Mouse (Mus musculus) heart, adult 2 months (tissue): ENCODE measurements around the gene Pparg. TPM values are rescaled to one million over a fixed set of nuclear protein-coding genes. Genes with fewer than 3 reads are reported as not detected.

Experiments
- DNase-seq, 2 experiments: peaks; one replicate each; pipeline ENCODE4 v3.0.0; 2021
- H3K27ac ChIP-seq: fragments of 200-600 bp; 2 replicates; pipeline ENCODE4 v1.8.1; 2022
- H3K27me3 ChIP-seq: fragments of 200-500 bp; 2 replicates; pipeline ENCODE4 v1.6.1; 2012; ENCODE audit warnings: mild to moderate bottlenecking, low read length, inconsistent platforms, mixed read lengths; ENCODE audit not compliant: control insufficient read depth, insufficient read depth
- H3K36me3 ChIP-seq: fragments of 200-500 bp; 2 replicates; pipeline ENCODE4 v1.6.1; 2012; ENCODE audit warnings: low read length, inconsistent platforms; ENCODE audit not compliant: control insufficient read depth, insufficient read depth
- H3K4me1 ChIP-seq: fragments of 200-500 bp; 2 replicates; pipeline ENCODE4 v1.6.1; 2011; ENCODE audit warnings: low read length; ENCODE audit not compliant: control insufficient read depth, insufficient read depth
- H3K4me3 ChIP-seq: fragments of 200-600 bp; 2 replicates; pipeline ENCODE4 v1.8.1; 2022
- H3K79me2 ChIP-seq: fragments of 200-500 bp; replicated peaks from 2 replicates; pipeline ENCODE4 v1.6.1; 2012; ENCODE audit warnings: mild to moderate bottlenecking, inconsistent platforms, low read length, moderate library complexity, mixed read lengths; ENCODE audit not compliant: control insufficient read depth, insufficient read depth
- H3K9ac ChIP-seq: fragments of 200-500 bp; 2 replicates; pipeline ENCODE4 v1.6.1; 2012; ENCODE audit warnings: low read depth, mild to moderate bottlenecking, control low read depth, inconsistent platforms, low read length, mixed read lengths
- CTCF ChIP-seq: fragments of 200-600 bp; IDR thresholded peaks from 2 replicates; pipeline ENCODE4 v1.8.1; 2022; ENCODE audit warnings: antibody characterized with exemption, mild to moderate bottlenecking, moderate library complexity
- EP300 ChIP-seq: fragments of 200-500 bp; IDR thresholded peaks from 2 replicates; pipeline ENCODE4 v1.6.1; 2011; ENCODE audit warnings: low read depth, low read length, control low read depth; ENCODE audit not compliant: insufficient read depth
- POLR2A ChIP-seq: fragments of 200-500 bp; IDR thresholded peaks from 2 replicates; pipeline ENCODE4 v1.6.1; 2011; ENCODE audit warnings: mild to moderate bottlenecking, low read depth, low read length, control low read depth; ENCODE audit not compliant: insufficient read depth
- WGBS: fragments of 180-500 bp; shearing (Covaris S2); methylation state at CpG from one replicate; pipeline ENCODE4 v1.1.7; 2018; 5-methylcytosine and 5-hydroxymethylcytosine counted together
- intact Hi-C: fragments of 180-260 bp; cut with DNase I; formaldehyde crosslinking; loops from one replicate; pipeline ENCODE4 v1.15.1; 2025
- polyA plus RNA-seq: library from polyadenylated mRNA; depleted of rRNA; stranded (reverse); fragments of >200 nt; gene quantifications from 2 replicates; pipeline ENCODE4 v1.2.3, GENCODE M21; 2012
- total RNA-seq, 2 experiments: library from RNA; stranded (reverse); gene quantifications; 2 replicates each; pipeline ENCODE4 v1.2.3; 2021

Pparg gene
- total and polyA plus RNA-seq, 3 experiments, result 11.6 to 15.7 (median 11.7) TPM

DNA sequence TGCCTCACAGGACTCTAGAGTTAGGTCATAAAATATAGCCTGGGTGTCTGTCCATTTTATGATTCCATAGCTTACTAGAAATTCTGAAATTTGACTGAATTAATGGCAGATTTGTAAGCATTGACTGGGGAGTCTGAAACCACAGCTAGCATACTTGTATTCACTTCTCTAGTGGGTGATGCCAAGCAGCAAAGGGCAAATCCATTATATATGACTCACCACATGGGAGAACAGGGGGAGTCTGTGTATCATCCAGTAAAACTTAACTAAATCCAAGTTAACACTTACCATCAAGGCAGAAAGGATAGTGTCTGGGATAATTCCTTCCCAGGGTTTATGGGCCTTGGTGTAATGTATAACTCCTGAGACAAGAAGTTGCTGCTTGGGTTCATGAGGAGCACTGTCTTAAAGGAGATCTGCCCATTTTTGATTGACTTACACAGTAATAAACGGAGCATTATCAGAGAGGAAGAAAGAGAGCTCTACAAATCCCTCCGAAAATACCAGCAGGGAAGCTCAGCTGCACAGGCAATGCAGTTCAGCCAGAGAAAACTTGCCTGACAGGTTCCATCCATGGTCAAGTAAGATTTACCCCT, 27.6 kb upstream of the Pparg start:
- no peaks in the 10 kb centered on the region for H3K4me1 ChIP-seq
- no peaks in the 10 kb centered on the region for H3K79me2 ChIP-seq
- no peaks in the 10 kb centered on the region for H3K27me3 ChIP-seq
- H3K4me3 ChIP-seq, result no peak overlapping the region
- TF ChIP-seq CTCF (no peak), POLR2A (no peak), EP300 (no peak)
- no peaks in the 10 kb centered on the region for H3K36me3 ChIP-seq
- no peak overlapping the region for H3K27ac ChIP-seq
- 48% methylated on average over 2 of the region's 2 CpGs for WGBS
- intact Hi-C loops, result loop anchor here (5.0 kb wide), 1 partner anchor 51 kb away; no protein-coding TSS in a partner anchor
- H3K9ac ChIP-seq, result no peak overlapping the region
- no peak for DNase-seq

DNA sequence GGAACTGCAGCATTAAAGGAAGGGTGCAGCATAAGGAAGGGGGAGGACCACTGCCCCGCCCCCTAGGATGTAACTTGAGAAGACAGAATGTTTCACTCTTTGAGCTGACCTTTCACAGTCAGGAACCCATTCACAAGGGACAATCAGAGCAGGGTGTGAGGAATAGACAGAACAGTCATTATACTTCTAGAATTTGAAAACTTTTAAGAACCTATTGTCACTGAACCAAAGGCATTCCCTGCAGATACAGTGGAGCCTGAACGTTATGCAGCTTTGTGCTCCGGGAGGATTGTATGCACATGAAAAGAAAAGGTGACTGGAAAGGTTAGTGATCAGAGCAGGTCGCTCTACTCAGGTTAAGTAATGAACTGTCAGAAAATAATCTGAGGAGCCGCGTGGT, 25.2 kb upstream of the Pparg start:
- DNase-seq, result no peak
- intact Hi-C loops, result no loop called here
- Histone ChIP-seq H3K27ac (no peak overlapping the region), H3K36me3 (no peaks in the 10 kb centered on the region), H3K4me3 (no peak overlapping the region), H3K9ac (no peak overlapping the region), H3K27me3 (no peaks in the 10 kb centered on the region), H3K4me1 (no peaks in the 10 kb centered on the region), H3K79me2 (no peaks in the 10 kb centered on the region)
- 66% methylated on average over 6 of the region's 6 CpGs for WGBS
- TF ChIP-seq POLR2A (no peak), EP300 (no peak), CTCF (no peak)

DNA sequence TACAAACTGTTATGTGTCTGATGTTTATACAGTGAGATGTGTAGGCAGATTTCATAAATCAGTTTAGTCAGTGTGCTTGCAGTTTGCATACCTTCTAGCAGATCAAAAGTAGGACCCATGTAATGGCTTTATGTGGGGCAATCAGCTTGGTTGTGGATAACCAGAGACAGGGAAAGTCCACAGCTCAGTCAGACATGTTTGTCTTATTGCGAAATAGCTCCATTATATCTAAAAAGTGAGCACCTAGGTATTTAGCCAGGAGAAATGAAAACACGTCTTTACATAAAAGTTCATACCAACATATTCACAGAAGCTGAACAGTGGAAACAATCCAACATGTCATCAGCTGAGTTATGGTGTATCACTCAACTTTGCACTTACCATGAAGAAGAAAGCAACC, 20.7 kb upstream of the Pparg start:
- H3K27ac ChIP-seq, result no peak overlapping the region
- H3K9ac ChIP-seq, result no peak overlapping the region
- H3K4me1 ChIP-seq, result peaks cover 3% of the 10 kb centered on the region
- intact Hi-C loops, result no loop called here
- WGBS, result 83% methylated on average over 2 of the region's 2 CpGs
- no peaks in the 10 kb centered on the region for H3K79me2 ChIP-seq
- H3K36me3 ChIP-seq, result no peaks in the 10 kb centered on the region; the same call in 1 of the 2 replicates
- no peak for TF ChIP-seq CTCF
- DNase-seq, result no peak
- no peaks in the 10 kb centered on the region for H3K27me3 ChIP-seq
- no peak overlapping the region for H3K4me3 ChIP-seq

DNA sequence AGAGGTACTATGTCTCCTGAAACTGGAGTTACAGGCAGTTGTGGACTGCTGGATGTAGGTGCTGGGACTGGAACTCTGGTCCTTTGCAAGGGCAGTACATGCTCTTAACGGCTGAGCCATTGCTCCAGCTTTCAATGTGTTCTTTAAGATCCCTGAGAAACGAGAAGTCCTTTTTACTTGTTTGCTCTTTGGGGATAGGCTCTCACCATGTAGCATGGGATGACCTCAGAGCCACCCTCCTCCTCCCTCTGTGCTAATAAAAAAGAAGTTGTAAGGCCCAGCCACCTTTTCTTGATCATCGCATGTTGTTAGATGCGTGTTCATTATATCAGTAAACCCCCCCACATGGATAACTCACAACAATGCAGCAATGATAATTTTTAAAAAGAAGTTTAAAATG, 17.7 kb upstream of the Pparg start:
- H3K27me3 ChIP-seq, result no peaks in the 10 kb centered on the region
- WGBS, result 75% methylated on average over 4 of the region's 4 CpGs
- H3K4me3 ChIP-seq, result no peak overlapping the region
- H3K27ac ChIP-seq, result no peak overlapping the region
- DNase-seq, result no peak
- H3K36me3 ChIP-seq, result no peaks in the 10 kb centered on the region; the same call in 1 of the 2 replicates
- no peak for TF ChIP-seq EP300
- no peak for TF ChIP-seq CTCF
- no peak for TF ChIP-seq POLR2A
- peaks cover 3% of the 10 kb centered on the region for H3K4me1 ChIP-seq
- intact Hi-C loops, result no loop called here
- H3K79me2 ChIP-seq, result no peaks in the 10 kb centered on the region
- no peak overlapping the region for H3K9ac ChIP-seq

DNA sequence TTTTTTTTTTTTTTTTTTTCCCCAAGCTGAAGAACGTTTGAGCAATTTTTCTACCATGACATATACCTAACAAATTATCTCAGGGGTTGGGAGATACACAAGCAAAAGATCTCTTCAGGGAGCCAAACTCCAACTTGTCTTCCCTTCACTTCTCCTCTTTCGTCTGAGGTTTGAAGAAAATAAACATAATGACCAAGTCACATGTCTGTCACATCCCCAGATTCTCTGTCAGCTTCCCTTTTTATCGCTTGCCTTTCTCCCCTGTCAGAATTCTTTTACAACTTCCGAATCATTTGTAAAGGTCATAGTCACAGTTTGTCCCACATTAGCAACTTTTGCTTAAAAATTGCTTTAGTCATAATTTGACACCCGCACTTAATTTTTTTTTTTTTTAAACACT, 17.2 kb upstream of the Pparg start:
- intact Hi-C loops, result no loop called here
- H3K36me3 ChIP-seq, result no peaks in the 10 kb centered on the region; the same call in 1 of the 2 replicates
- peaks cover 3% of the 10 kb centered on the region for H3K4me1 ChIP-seq
- TF ChIP-seq POLR2A (no peak), EP300 (no peak), CTCF (no peak)
- peak overlapping the region; percentile 17; the same call in 1 of the 2 replicates for H3K4me3 ChIP-seq
- no peaks in the 10 kb centered on the region for H3K27me3 ChIP-seq
- H3K79me2 ChIP-seq, result no peaks in the 10 kb centered on the region
- WGBS, result 44% methylated on average over 5 of the region's 5 CpGs
- peak overlapping the region; percentile 70 for H3K27ac ChIP-seq
- H3K9ac ChIP-seq, result no peak overlapping the region
- DNase-seq, result no peak

DNA sequence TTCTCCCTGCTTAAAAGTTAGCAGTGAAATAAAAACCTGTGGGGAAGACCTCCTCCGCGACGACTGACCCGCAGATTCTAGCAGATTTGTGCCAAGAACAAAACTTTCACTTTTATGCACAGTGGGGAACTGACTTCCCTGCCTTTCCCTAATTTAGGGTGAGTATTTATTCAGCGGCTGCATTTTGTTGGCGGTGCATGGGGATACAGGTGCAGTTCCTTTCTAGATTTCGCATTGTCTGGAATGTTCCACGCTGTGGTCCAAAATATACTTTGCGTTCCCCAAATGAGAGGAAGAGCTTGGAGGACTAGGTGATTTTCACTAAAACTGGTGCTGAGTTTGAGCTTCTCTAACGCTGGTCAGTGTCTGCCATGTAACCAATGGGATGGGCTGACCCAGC, 16.6 kb upstream of the Pparg start:
- TF ChIP-seq EP300 (no peak), POLR2A (no peak; the same call in 1 of the 2 replicates), CTCF (no peak)
- H3K4me3 ChIP-seq, result peak overlapping the region; percentile 17
- no peaks in the 10 kb centered on the region; the same call in 1 of the 2 replicates for H3K36me3 ChIP-seq
- H3K9ac ChIP-seq, result no peak overlapping the region
- H3K79me2 ChIP-seq, result no peaks in the 10 kb centered on the region
- H3K27ac ChIP-seq, result peak overlapping the region; percentile 70
- no peaks in the 10 kb centered on the region for H3K27me3 ChIP-seq
- WGBS, result 31% methylated on average over 10 of the region's 10 CpGs
- peaks cover 3% of the 10 kb centered on the region for H3K4me1 ChIP-seq
- intact Hi-C loops, result loop anchor here (2.0 kb wide), 2 partner anchors 25 to 71 kb away; no protein-coding TSS in a partner anchor
- peak; percentile 26 to 29 for DNase-seq
